Mouse (Mus musculus): ENCODE measurements around the gene Pcdh7.
A peak's percentile ranks its signal among the peaks of the same experiment; 100 is the strongest.

Gene Pcdh7

GRCm38 (mm10) chr5:57797951-57798670 lies 80.3 kb downstream of the Pcdh7 start:
- DNase-seq (ENCODE audit: low spot score), result no peak

- no peak for DNase-seq (ENCODE audit: low spot score)
Measured at GRCm38 (mm10) chr5:57803108-57803507, 85.3 kb downstream of the Pcdh7 start.

- DNase-seq (ENCODE audit: low spot score), result no peak
Measured at GRCm38 (mm10) chr5:57803890-57804289, 86.1 kb downstream of the Pcdh7 start.

- DNase-seq (ENCODE audit: low spot score), result no peak
Measured at GRCm38 (mm10) chr5:57807350-57807749, 89.6 kb downstream of the Pcdh7 start.

- DNase-seq (ENCODE audit: low spot score), result no peak
Measured at GRCm38 (mm10) chr5:57810641-57811040, 92.9 kb downstream of the Pcdh7 start.

- no peak for DNase-seq (ENCODE audit: low spot score)
Measured at GRCm38 (mm10) chr5:57815964-57816589, 98.3 kb downstream of the Pcdh7 start.

- DNase-seq (ENCODE audit: low spot score), result no peak
Measured at GRCm38 (mm10) chr5:57819788-57820187, 102.0 kb downstream of the Pcdh7 start.

- no peak for DNase-seq (ENCODE audit: low spot score)
Measured at GRCm38 (mm10) chr5:57821099-57821498, 103.3 kb downstream of the Pcdh7 start.

GRCm38 (mm10) chr5:57828437-57828836 lies 110.7 kb downstream of the Pcdh7 start:
- no peak for DNase-seq (ENCODE audit: low spot score)

- no peak for DNase-seq (ENCODE audit: low spot score)
Measured at GRCm38 (mm10) chr5:57837150-57837549, 119.4 kb downstream of the Pcdh7 start.

- no peak for DNase-seq (ENCODE audit: low spot score)
Measured at GRCm38 (mm10) chr5:57841357-57842119, 123.8 kb downstream of the Pcdh7 start.

GRCm38 (mm10) chr5:57847500-57847899 lies 129.7 kb downstream of the Pcdh7 start:
- DNase-seq (ENCODE audit: low spot score), result no peak

GRCm38 (mm10) chr5:57850111-57850510 lies 132.3 kb downstream of the Pcdh7 start:
- no peak for DNase-seq (ENCODE audit: low spot score)

GRCm38 (mm10) chr5:57857316-57857715 lies 139.5 kb downstream of the Pcdh7 start:
- no peak for DNase-seq (ENCODE audit: low spot score)

GRCm38 (mm10) chr5:57864254-57864653 lies 146.5 kb downstream of the Pcdh7 start:
- DNase-seq (ENCODE audit: low spot score), result no peak

GRCm38 (mm10) chr5:57865256-57865655 lies 147.5 kb downstream of the Pcdh7 start:
- DNase-seq (ENCODE audit: low spot score), result no peak

- no peak for DNase-seq (ENCODE audit: low spot score)
Measured at GRCm38 (mm10) chr5:57866097-57866496, 148.3 kb downstream of the Pcdh7 start.

GRCm38 (mm10) chr5:57867906-57868305 lies 150.1 kb downstream of the Pcdh7 start:
- no peak for DNase-seq (ENCODE audit: low spot score)

- no peak for DNase-seq (ENCODE audit: low spot score)
Measured at GRCm38 (mm10) chr5:57868702-57869101, 150.9 kb downstream of the Pcdh7 start.

- DNase-seq (ENCODE audit: low spot score), result no peak
Measured at GRCm38 (mm10) chr5:57870727-57871126, 153.0 kb downstream of the Pcdh7 start.

GRCm38 (mm10) chr5:57884982-57885381 lies 167.2 kb downstream of the Pcdh7 start:
- DNase-seq (ENCODE audit: low spot score), result no peak

- peak; percentile 61 for DNase-seq (ENCODE audit: low spot score)
Measured at GRCm38 (mm10) chr5:57899018-57899614, 181.3 kb downstream of the Pcdh7 start.

GRCm38 (mm10) chr5:57907218-57907617 lies 189.5 kb downstream of the Pcdh7 start:
- DNase-seq (ENCODE audit: low spot score), result no peak
